Mouse (Mus musculus) spleen, adult 2 months (tissue): ENCODE data around the gene Ckmt2. TPM values are rescaled to one million over a fixed set of nuclear protein-coding genes. Genes with fewer than 3 reads are reported as not detected.
A peak's percentile ranks its signal among the peaks of the same experiment; 100 is the strongest.

Experiments
- DNase-seq, 2 experiments: peaks; one replicate each; pipeline versions ENCODE4 v3.0.0 to v3.0.0-alpha.2; 2012 to 2021; ENCODE audit warnings: low spot score in 2 of 2, low read depth in 1 of 2
- H3K27ac ChIP-seq: fragments of 200-500 bp; 2 replicates; pipeline ENCODE4 v1.5.1; 2012; ENCODE audit warnings: low read length, inconsistent platforms; ENCODE audit not compliant: insufficient read depth
- H3K27me3 ChIP-seq: fragments of 200-500 bp; 2 replicates; pipeline ENCODE4 v1.6.1; 2012; ENCODE audit warnings: mild to moderate bottlenecking, moderate library complexity, low read length, inconsistent platforms; ENCODE audit not compliant: control insufficient read depth, insufficient read depth
- H3K36me3 ChIP-seq: fragments of 200-500 bp; 2 replicates; pipeline ENCODE4 v1.6.1; 2012; ENCODE audit warnings: mild to moderate bottlenecking, low read length, inconsistent platforms; ENCODE audit not compliant: control insufficient read depth, insufficient read depth
- H3K4me1 ChIP-seq: fragments of 200-500 bp; 2 replicates; pipeline ENCODE4 v1.6.1; 2011; ENCODE audit warnings: inconsistent platforms; ENCODE audit not compliant: control insufficient read depth, insufficient read depth, insufficient read length
- H3K4me3 ChIP-seq: fragments of 200-500 bp; 2 replicates; pipeline ENCODE4 v1.5.1; 2011; ENCODE audit warnings: mild to moderate bottlenecking, inconsistent platforms; ENCODE audit not compliant: insufficient read depth, insufficient read length; ENCODE audit errors: extremely low read depth
- CTCF ChIP-seq: fragments of 200-500 bp; IDR thresholded peaks from 2 replicates; pipeline ENCODE4 v1.5.1; 2011; ENCODE audit warnings: mild to moderate bottlenecking, inconsistent platforms; ENCODE audit not compliant: insufficient read depth, insufficient read length, insufficient replicate concordance; ENCODE audit errors: extremely low read depth
- POLR2A ChIP-seq: fragments of 200-500 bp; IDR thresholded peaks from 2 replicates; pipeline ENCODE4 v1.6.1; 2011; ENCODE audit warnings: low read depth, low read length, inconsistent platforms
- WGBS: fragments of 180-500 bp; shearing (Covaris S2); methylation state at CpG from one replicate; pipeline ENCODE4 v1.1.7; 2018; 5-methylcytosine and 5-hydroxymethylcytosine counted together
- polyA plus RNA-seq: library from polyadenylated mRNA; depleted of rRNA; stranded (reverse); fragments of >200 nt; gene quantifications from 2 replicates; pipeline ENCODE4 v1.2.3, GENCODE M21; 2012

The Ckmt2 gene
- polyA plus RNA-seq, 1 experiment, result 0.09 TPM

- WGBS, result 84% methylated on average over 5 of the region's 5 CpGs
- Histone ChIP-seq H3K4me3 (no peak overlapping the region), H3K27ac (no peak overlapping the region), H3K36me3 (no peaks in the 10 kb centered on the region), H3K4me1 (no peaks in the 10 kb centered on the region), H3K27me3 (no peaks in the 10 kb centered on the region)
- DNase-seq, result no peak
- TF ChIP-seq POLR2A (no peak), CTCF (no peak)
Observed at GRCm38 (mm10) chr13:91884714-91885386, 8.2 kb upstream of the Ckmt2 start.

GRCm38 (mm10) chr13:91881837-91882480 lies 5.3 kb upstream of the Ckmt2 start:
- WGBS, result 67% methylated on average over 9 of the region's 9 CpGs
- no peak for DNase-seq
- no peak overlapping the region for H3K4me3 ChIP-seq
- no peak overlapping the region for H3K27ac ChIP-seq
- no peaks in the 10 kb centered on the region for H3K4me1 ChIP-seq
- no peaks in the 10 kb centered on the region for H3K36me3 ChIP-seq
- H3K27me3 ChIP-seq, result no peaks in the 10 kb centered on the region
- peak; percentile 17; the same call in 1 of the 2 replicates for TF ChIP-seq CTCF
- TF ChIP-seq POLR2A, result no peak

GRCm38 (mm10) chr13:91880256-91880655 lies 3.6 kb upstream of the Ckmt2 start:
- no peaks in the 10 kb centered on the region for H3K36me3 ChIP-seq
- no peak overlapping the region for H3K4me3 ChIP-seq
- no peaks in the 10 kb centered on the region for H3K27me3 ChIP-seq
- DNase-seq, result no peak
- no peak overlapping the region for H3K27ac ChIP-seq
- WGBS, result 95% methylated on average over 4 of the region's 4 CpGs
- no peaks in the 10 kb centered on the region for H3K4me1 ChIP-seq
- no peak for TF ChIP-seq POLR2A
- no peak for TF ChIP-seq CTCF

GRCm38 (mm10) chr13:91877996-91878395 lies 1.3 kb upstream of the Ckmt2 start:
- Histone ChIP-seq H3K27me3 (no peaks in the 10 kb centered on the region), H3K27ac (no peak overlapping the region), H3K4me1 (no peaks in the 10 kb centered on the region), H3K36me3 (no peaks in the 10 kb centered on the region), H3K4me3 (no peak overlapping the region)
- TF ChIP-seq POLR2A, result no peak
- TF ChIP-seq CTCF, result no peak
- no peak for DNase-seq
- 88% methylated on average over 3 of the region's 3 CpGs for WGBS

GRCm38 (mm10) chr13:91877350-91877749 lies 665 bp upstream of the Ckmt2 start:
- no peak for DNase-seq
- TF ChIP-seq POLR2A (no peak), CTCF (no peak)

GRCm38 (mm10) chr13:91875581-91875980 lies 1.1 kb downstream of the Ckmt2 start:
- Histone ChIP-seq H3K4me3 (no peak overlapping the region), H3K27ac (no peak overlapping the region), H3K27me3 (no peaks in the 10 kb centered on the region), H3K36me3 (no peaks in the 10 kb centered on the region), H3K4me1 (no peaks in the 10 kb centered on the region)
- DNase-seq, result no peak
- TF ChIP-seq CTCF, result no peak
- WGBS, result 38% methylated on average over 2 of the region's 2 CpGs

More at GRCm38 (mm10) chr13:91877350-91877749, 665 bp upstream of the Ckmt2 start:
- Histone ChIP-seq H3K4me3 (no peak overlapping the region), H3K27ac (no peak overlapping the region), H3K36me3 (no peaks in the 10 kb centered on the region), H3K27me3 (no peaks in the 10 kb centered on the region), H3K4me1 (no peaks in the 10 kb centered on the region)
- WGBS, result 74% methylated on average over 10 of the region's 10 CpGs

- no peaks in the 10 kb centered on the region for H3K4me1 ChIP-seq
- H3K27ac ChIP-seq, result no peak overlapping the region
- 72% methylated on average over 7 of the region's 7 CpGs for WGBS
- H3K4me3 ChIP-seq, result no peak overlapping the region
- TF ChIP-seq POLR2A (no peak), CTCF (no peak)
- H3K36me3 ChIP-seq, result no peaks in the 10 kb centered on the region
- no peak for DNase-seq
- no peaks in the 10 kb centered on the region for H3K27me3 ChIP-seq
Observed at GRCm38 (mm10) chr13:91874565-91874964, 2.1 kb downstream of the Ckmt2 start.
